Mouse (Mus musculus) gastrocnemius, postnatal 25 days (tissue): ENCODE measurements around the gene Nrxn2. TPM values are rescaled to one million over a fixed set of nuclear protein-coding genes. Genes with fewer than 3 reads are reported as not detected.

Experiments
- DNase-seq: peaks from one replicate; pipeline ENCODE4 v3.0.0; 2022
- total RNA-seq, 2 experiments: library from RNA; stranded (reverse); gene quantifications; 1 replicate in 1 of 2; 2 replicates in 1 of 2; pipeline ENCODE4 v1.2.3; 2021

Gene Nrxn2
- total RNA-seq, 2 experiments from 2014 or later, result 0.91 to 1.4 TPM

DNA sequence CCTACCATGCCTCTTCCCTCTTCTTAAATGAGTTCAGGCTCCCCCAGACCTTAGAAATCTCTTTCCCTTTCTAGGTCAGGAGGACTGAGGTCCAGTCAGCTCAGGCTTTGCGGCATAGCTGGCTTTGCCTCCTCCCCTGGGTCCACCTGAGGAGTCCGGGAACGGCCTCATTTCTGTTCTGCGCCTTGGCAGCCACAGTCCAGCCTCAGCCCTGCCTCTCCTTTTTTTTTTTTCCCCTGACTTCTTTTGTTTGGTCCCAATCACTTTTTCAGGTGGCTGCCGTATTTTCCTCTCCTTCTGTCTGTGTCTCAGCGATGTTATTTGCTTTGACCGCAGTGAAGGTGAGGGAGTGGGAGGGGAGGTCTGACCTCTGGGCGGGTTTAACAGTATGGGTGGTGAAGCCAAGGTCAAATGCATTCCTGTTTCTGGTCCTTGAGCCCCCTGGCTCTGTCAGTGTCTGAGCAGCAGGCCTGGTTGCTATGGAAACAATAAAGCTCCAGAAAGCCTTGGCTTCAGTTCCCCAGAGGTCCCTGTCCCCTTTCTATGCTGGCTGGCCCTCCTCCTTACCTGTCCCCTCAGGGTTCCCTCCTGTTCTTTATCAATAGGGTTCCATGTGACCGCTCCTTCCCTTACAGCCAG, 34.3 kb downstream of the Nrxn2 start:
- no peak for DNase-seq

- DNase-seq, result peak; percentile 74
These were observed 34.8 kb downstream of the Nrxn2 start for GRCm38 (mm10) chr19:6453349-6453748.

DNA sequence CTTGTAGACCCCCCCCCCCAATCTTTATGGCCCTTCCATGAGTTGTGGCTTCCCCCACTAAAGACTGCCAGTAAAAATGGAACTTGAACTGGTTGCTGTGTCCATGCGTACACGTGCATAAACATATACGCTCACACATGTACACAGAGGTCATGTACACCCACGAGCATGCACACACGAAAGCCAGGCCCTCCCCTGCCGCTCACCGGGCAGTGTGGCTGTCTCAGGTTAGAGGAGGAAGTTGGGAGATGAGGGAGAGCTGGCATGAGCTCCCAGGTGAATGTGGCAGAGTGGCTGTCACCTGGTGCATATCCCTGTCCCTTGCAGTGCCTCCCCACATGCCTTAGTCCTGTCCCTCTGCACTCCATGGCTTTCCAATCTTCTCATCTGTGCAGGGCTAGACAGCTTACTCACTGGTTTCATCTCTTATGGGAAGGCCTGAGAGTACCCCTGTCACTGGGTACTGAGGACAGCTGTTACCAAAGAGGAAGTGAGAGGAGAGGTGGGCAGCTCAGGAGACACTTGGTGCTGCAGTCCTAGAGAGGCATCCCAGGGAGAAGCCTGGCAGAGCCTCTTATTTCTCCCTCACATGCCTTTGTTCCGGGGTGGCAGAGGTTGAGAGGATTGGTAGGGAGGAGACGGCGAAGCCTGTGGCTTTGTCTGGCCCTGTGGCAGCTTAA, 35.6 kb downstream of the Nrxn2 start:
- DNase-seq, result no peak

DNA sequence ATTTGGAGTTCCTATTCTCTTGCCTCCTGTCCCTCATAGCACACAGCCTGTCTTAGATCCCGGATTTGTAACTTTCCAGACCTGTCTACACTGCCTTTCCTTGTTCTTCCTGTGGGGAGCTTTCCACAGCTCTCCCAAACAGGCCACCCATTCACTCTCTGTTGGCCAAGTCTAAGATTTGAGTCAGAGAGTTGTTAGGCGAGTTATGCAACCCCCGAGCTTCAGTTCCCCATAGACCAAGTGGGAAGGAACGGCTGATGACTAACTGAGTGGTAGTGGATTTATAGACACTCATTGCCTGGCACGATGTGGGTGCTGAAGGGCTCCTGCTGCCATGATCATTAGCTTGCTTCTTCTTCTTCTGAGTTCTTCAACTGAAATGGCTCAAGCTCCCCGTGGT, 41.0 kb downstream of the Nrxn2 start:
- no peak for DNase-seq

GRCm38 (mm10) chr19:6462841-6463240, 44.3 kb downstream of the Nrxn2 start:
- DNase-seq, result no peak

GRCm38 (mm10) chr19:6464306-6465071, 46.0 kb downstream of the Nrxn2 start:
- no peak for DNase-seq

- DNase-seq, result no peak
These were observed 46.6 kb downstream of the Nrxn2 start for GRCm38 (mm10) chr19:6465090-6465489.

DNA sequence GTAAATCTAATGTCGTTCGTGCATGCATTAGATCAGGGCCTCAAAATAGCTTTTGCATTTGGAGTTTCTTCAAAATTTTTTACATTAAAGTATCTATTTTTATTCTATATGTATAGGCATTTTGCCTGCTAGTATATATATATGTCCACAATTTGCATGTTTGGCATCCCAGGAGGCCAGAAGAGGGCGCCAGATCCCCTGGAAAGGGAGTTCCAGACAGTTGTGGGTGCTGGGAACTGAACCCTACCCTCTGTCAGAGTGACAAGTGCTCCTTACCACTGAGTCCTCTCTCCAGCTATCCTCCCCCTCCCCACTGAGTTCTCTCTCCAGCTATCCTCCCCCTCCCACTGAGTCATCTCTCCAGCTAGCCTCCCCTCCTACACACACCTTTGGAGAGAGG, 48.4 kb downstream of the Nrxn2 start:
- no peak for DNase-seq

GRCm38 (mm10) chr19:6467374-6467979, 48.9 kb downstream of the Nrxn2 start:
- DNase-seq, result no peak

DNA sequence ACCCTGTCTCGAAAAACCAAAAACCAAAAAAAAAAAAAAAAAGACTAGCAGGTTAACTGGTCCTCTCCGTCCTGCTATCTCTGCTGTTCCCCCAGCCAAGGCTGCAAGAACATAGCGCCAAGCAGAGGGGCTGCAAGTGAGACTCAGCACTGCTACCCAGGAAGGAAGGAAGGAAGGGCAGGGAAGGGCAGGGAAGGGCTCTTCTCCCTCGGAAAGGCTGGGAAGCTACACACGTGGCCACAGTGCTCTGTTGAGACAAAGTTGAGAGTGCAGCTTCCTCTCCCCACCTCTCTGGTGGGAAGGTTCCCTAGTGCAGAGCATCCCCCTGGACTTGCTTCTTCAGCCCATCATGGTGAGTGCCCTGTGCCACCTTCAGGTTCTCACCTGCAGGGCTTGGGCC, 53.1 kb downstream of the Nrxn2 start:
- no peak for DNase-seq

- no peak for DNase-seq
These were observed 54.3 kb downstream of the Nrxn2 start for GRCm38 (mm10) chr19:6472821-6473220.

DNA sequence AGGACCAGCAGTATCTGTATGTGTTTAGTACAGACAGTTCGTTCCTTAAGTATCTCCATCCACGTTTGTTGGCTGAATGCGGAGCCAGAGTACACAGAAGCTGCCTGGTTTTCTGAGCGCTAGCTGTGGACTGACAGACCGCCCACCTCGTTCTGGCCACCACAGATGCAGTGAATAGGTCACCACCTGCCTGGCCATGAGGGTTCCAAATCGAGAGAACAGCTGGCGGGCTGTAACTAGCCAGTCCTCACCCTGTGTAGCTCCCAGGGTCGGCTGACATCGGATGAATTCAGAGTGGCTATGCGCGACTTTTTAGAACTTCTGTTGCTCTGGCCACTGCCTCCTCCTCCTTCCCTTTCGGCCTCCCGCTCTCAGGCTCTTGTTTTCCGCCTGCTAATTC, 56.2 kb downstream of the Nrxn2 start:
- no peak for DNase-seq

DNA sequence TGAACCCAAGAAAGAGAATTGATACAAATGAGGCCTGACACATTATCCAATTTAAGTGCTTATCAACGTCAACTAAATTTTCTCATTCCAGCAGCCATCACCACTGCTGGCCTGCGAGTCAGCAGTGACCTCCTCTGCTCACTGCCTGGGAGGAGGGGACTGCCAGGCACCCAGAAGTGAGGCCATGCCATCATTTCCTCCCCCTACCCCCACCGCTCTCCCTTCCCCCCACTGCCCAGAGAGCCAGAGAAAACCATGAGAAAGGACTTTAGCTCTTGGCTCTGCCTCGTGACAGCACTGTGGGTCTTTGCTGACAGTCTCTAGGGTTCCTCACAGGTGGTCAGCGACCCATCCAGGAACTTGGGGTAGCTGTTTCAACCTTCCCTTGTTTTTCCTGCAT, 56.6 kb downstream of the Nrxn2 start:
- DNase-seq, result no peak

DNA sequence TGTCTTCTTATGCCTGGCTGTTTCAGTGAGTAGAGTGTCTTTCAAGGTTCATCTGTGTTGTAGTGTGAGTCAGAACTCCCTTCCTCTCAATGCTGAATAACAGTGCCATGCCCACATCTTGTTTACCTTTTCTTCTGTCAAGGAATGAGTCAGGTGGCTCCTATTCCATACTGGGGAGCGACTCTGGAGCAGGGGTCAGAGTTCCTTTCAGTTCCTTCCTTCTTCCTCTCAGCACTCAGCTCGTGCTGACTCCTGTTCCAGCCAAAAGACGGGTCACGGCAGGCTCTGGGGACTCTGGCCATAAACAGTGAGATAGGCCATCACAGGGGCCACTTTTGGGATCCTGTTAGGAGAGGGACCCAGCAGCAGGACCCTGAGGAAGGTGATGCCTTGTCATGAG, 58.5 kb downstream of the Nrxn2 start:
- no peak for DNase-seq

- DNase-seq, result no peak
These were observed 60.0 kb downstream of the Nrxn2 start for GRCm38 (mm10) chr19:6478566-6478965.

GRCm38 (mm10) chr19:6482886-6483285, 64.4 kb downstream of the Nrxn2 start:
- no peak for DNase-seq

DNA sequence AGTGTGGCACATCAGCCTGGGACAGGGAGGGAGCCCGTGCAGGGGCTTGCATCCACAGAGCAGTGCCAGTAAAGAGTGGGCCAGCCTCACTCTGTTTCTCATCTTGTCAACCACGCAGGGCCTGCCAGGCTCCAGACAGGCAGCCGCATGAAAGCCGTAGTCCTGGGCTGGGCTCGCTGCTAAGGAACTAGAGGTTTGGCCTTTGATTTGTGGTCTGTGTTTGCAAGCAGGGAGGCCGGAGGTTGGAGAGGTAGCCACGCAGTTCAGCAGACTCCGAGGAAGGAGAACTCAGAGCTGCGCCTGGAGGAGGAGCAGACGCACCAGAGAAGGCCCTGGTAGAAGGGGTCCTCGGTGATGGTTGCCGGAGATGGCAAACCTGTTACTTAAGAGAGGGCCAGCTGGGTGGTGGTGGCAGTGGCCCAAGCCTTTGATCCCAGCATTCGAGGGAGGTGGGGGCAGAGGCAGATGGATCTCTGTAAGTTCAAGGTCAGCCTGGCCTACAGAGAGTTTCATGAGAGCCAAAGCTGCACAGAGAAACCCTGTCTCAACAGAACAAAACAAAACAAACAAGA, 66.6 kb downstream of the Nrxn2 start:
- DNase-seq, result no peak

DNA sequence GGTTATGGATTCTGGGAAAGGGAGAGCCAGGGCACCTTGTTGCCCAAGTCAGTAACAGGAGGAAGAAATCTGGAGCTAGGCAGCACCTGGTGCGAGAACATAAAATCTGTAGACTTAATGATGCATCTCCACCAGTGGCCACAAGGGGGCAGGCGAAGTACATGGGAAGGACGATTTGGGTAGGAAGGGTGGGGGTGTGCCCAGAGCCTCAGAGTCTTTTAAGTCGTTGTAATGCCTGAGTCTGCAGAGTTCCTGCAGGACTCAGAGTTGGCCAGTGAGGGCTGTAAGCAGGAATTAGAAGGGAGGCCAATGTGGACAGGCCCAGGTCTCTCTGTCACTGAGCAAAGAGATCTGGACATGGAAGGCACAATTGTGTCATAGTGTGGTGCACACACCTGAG, 70.5 kb downstream of the Nrxn2 start:
- DNase-seq, result peak; percentile 52

GRCm38 (mm10) chr19:6491538-6491937, 73.0 kb downstream of the Nrxn2 start:
- no peak for DNase-seq

DNA sequence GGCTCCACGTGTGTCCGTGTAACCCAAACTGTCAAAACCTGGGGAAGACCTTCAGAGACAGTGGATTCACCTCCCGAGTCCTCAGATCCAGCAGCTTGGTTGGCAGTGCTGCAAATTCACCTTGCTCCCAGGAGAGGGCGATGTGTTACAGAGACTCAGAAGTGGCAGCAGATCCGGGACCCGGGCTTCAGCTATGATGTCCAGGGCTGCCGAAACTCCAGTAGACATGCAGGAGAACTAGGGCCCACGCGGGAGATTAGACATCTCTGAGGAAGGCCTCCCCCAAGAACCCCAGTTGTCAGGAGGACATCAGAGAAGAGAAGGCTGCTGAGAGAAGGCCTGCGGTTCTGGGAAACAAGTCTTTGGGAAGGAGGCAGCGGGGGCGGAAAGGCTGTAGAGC, 73.6 kb downstream of the Nrxn2 start:
- peak; percentile 36 for DNase-seq

DNA sequence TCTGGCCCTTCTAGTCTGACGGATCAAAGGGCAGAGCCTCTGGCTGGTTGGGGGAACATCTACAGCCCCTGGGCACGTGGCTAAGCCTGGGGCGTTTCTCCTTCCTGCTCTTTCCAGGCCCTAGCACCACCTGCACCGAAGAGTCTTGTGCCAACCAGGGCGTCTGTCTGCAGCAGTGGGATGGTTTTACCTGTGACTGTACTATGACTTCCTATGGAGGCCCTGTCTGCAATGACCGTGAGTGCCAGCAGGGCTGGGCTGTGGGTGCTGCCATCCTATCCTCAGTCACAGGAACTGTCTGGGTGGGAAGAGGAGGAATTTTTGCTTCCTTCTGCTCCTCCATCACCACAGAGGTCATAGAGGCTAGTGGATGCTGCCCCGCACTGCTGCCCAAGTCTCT, 74.7 kb downstream of the Nrxn2 start:
- no peak for DNase-seq

- DNase-seq, result no peak
These were observed 75.5 kb downstream of the Nrxn2 start for GRCm38 (mm10) chr19:6494032-6494431.
